Mouse (Mus musculus): ENCODE measurements at regions not wholly inside any gene's neighbourhood (a gene's known extent, or its start where the extent isn't known, plus 50 kb on each side); places are given as distances from the start of the nearest gene placed in this dataset.

GRCm38 (mm10) chr6:15548833-15549232 lies 171.6 kb upstream of the Mdfic start:
- no peak overlapping the region for H3ac ChIP-seq (ENCODE audit: control insufficient read depth, insufficient read length)
- H3K79me2 ChIP-seq (ENCODE audit: control insufficient read depth, insufficient read depth) = no peaks in the 10 kb centered on the region
- no peak overlapping the region for H3K4me2 ChIP-seq (ENCODE audit: low read depth)
- no peaks in the 10 kb centered on the region for H3K36me3 ChIP-seq (ENCODE audit: control insufficient read depth, insufficient read depth)
- no peaks in the 10 kb centered on the region for H3K27me3 ChIP-seq (ENCODE audit: control insufficient read depth, insufficient read depth, insufficient read length)
- no peak for TF ChIP-seq MAX (IDR thresholded peaks at IDR 0.05; ENCODE audit: low read depth)
- no peak for TF ChIP-seq MYOG (IDR thresholded peaks at IDR 0.05; ENCODE audit: control insufficient read depth in 1 of 3, insufficient read depth in 1 of 3, insufficient read length in 2 of 3, low read depth in 2 of 3)
- TF ChIP-seq POLR2AphosphoS2 (IDR thresholded peaks at IDR 0.05; ENCODE audit: insufficient read length, low read depth) = no peak
- TF ChIP-seq USF1 (IDR thresholded peaks at IDR 0.05; ENCODE audit: low read depth) = no peak
- TF ChIP-seq E2F4 (IDR thresholded peaks at IDR 0.05; ENCODE audit: insufficient read depth) = no peak
- TF ChIP-seq TCF12 (IDR thresholded peaks at IDR 0.05; ENCODE audit: insufficient read depth, poor library complexity, severe bottlenecking) = no peak
- no peak for TF ChIP-seq REST (IDR thresholded peaks at IDR 0.05; ENCODE audit: insufficient read depth, insufficient read length)
- no peak for TF ChIP-seq SRF (IDR thresholded peaks at IDR 0.05; ENCODE audit: control insufficient read depth, insufficient read length, low read depth)
- no peak for TF ChIP-seq POLR2A (IDR thresholded peaks at IDR 0.05; ENCODE audit: insufficient read length, low read depth)
- no peak overlapping the region for H3K4me3 ChIP-seq

- Histone ChIP-seq H3K27me3 (ENCODE audit: control insufficient read depth, insufficient read depth, insufficient read length) (no peaks in the 10 kb centered on the region), H3K4me2 (ENCODE audit: low read depth) (no peak overlapping the region), H3K79me2 (ENCODE audit: control insufficient read depth, insufficient read depth) (no peaks in the 10 kb centered on the region), H3K36me3 (ENCODE audit: control insufficient read depth, insufficient read depth) (no peaks in the 10 kb centered on the region), H3K4me3 (no peak overlapping the region), H3ac (ENCODE audit: control insufficient read depth, insufficient read length) (no peak overlapping the region)
- TF ChIP-seq MYOG (IDR thresholded peaks at IDR 0.05; ENCODE audit: control insufficient read depth in 1 of 3, insufficient read depth in 1 of 3, insufficient read length in 2 of 3, low read depth in 2 of 3) (no peak), TCF12 (IDR thresholded peaks at IDR 0.05; ENCODE audit: insufficient read depth, poor library complexity, severe bottlenecking) (no peak), POLR2A (IDR thresholded peaks at IDR 0.05; ENCODE audit: insufficient read length, low read depth) (no peak), MAX (IDR thresholded peaks at IDR 0.05; ENCODE audit: low read depth) (no peak), E2F4 (IDR thresholded peaks at IDR 0.05; ENCODE audit: insufficient read depth) (no peak), MYOD1 (IDR thresholded peaks at IDR 0.05; ENCODE audit: control insufficient read depth in 1 of 3, insufficient read length in 2 of 3, low read depth in 2 of 3) (no peak), REST (IDR thresholded peaks at IDR 0.05; ENCODE audit: insufficient read depth, insufficient read length) (no peak), SRF (IDR thresholded peaks at IDR 0.05; ENCODE audit: control insufficient read depth, insufficient read length, low read depth) (no peak), USF1 (IDR thresholded peaks at IDR 0.05; ENCODE audit: low read depth) (no peak), CEBPB (IDR thresholded peaks at IDR 0.05; ENCODE audit: insufficient read depth, poor library complexity, severe bottlenecking) (no peak), POLR2AphosphoS2 (IDR thresholded peaks at IDR 0.05; ENCODE audit: insufficient read length, low read depth) (no peak), TCF3 (IDR thresholded peaks at IDR 0.05; ENCODE audit: insufficient read length, low read depth) (no peak)
Measured at GRCm38 (mm10) chr6:15592780-15593179, 127.7 kb upstream of the Mdfic start.

- H3K4me2 ChIP-seq (ENCODE audit: low read depth) = no peak overlapping the region
- no peak overlapping the region for H3ac ChIP-seq (ENCODE audit: control insufficient read depth, insufficient read length)
- H3K36me3 ChIP-seq (ENCODE audit: control insufficient read depth, insufficient read depth) = no peaks in the 10 kb centered on the region
- TF ChIP-seq TCF12 (IDR thresholded peaks at IDR 0.05; ENCODE audit: insufficient read depth, poor library complexity, severe bottlenecking) (no peak), MYOD1 (IDR thresholded peaks at IDR 0.05; ENCODE audit: control insufficient read depth in 1 of 3, insufficient read length in 2 of 3, low read depth in 2 of 3) (no peak), USF1 (IDR thresholded peaks at IDR 0.05; ENCODE audit: low read depth) (no peak), TCF3 (IDR thresholded peaks at IDR 0.05; ENCODE audit: insufficient read length, low read depth) (no peak), POLR2A (IDR thresholded peaks at IDR 0.05; ENCODE audit: insufficient read length, low read depth) (no peak), POLR2AphosphoS2 (IDR thresholded peaks at IDR 0.05; ENCODE audit: insufficient read length, low read depth) (no peak), MAX (IDR thresholded peaks at IDR 0.05; ENCODE audit: low read depth) (no peak), MYOG (IDR thresholded peaks at IDR 0.05; ENCODE audit: control insufficient read depth in 1 of 3, insufficient read depth in 1 of 3, insufficient read length in 2 of 3, low read depth in 2 of 3) (no peak), E2F4 (IDR thresholded peaks at IDR 0.05; ENCODE audit: insufficient read depth) (no peak), CEBPB (IDR thresholded peaks at IDR 0.05; ENCODE audit: insufficient read depth, poor library complexity, severe bottlenecking) (no peak), SRF (IDR thresholded peaks at IDR 0.05; ENCODE audit: control insufficient read depth, insufficient read length, low read depth) (no peak), REST (IDR thresholded peaks at IDR 0.05; ENCODE audit: insufficient read depth, insufficient read length) (no peak)
- H3K4me3 ChIP-seq = no peak overlapping the region
- H3K27me3 ChIP-seq (ENCODE audit: control insufficient read depth, insufficient read depth, insufficient read length) = no peaks in the 10 kb centered on the region
- no peaks in the 10 kb centered on the region for H3K79me2 ChIP-seq (ENCODE audit: control insufficient read depth, insufficient read depth)
Measured at GRCm38 (mm10) chr6:15597226-15597983, 123.1 kb upstream of the Mdfic start.

GRCm38 (mm10) chr6:15610208-15610607 lies 110.3 kb upstream of the Mdfic start:
- Histone ChIP-seq H3K36me3 (ENCODE audit: control insufficient read depth, insufficient read depth) (no peaks in the 10 kb centered on the region), H3ac (ENCODE audit: control insufficient read depth, insufficient read length) (no peak overlapping the region), H3K4me2 (ENCODE audit: low read depth) (no peak overlapping the region), H3K79me2 (ENCODE audit: control insufficient read depth, insufficient read depth) (no peaks in the 10 kb centered on the region), H3K4me3 (no peak overlapping the region), H3K27me3 (ENCODE audit: control insufficient read depth, insufficient read depth, insufficient read length) (no peaks in the 10 kb centered on the region)
- TF ChIP-seq POLR2A (IDR thresholded peaks at IDR 0.05; ENCODE audit: insufficient read length, low read depth) (no peak), REST (IDR thresholded peaks at IDR 0.05; ENCODE audit: insufficient read depth, insufficient read length) (no peak), MYOG (IDR thresholded peaks at IDR 0.05; ENCODE audit: control insufficient read depth in 1 of 3, insufficient read depth in 1 of 3, insufficient read length in 2 of 3, low read depth in 2 of 3) (no peak), SRF (IDR thresholded peaks at IDR 0.05; ENCODE audit: control insufficient read depth, insufficient read length, low read depth) (no peak), USF1 (IDR thresholded peaks at IDR 0.05; ENCODE audit: low read depth) (no peak), E2F4 (IDR thresholded peaks at IDR 0.05; ENCODE audit: insufficient read depth) (no peak), TCF12 (IDR thresholded peaks at IDR 0.05; ENCODE audit: insufficient read depth, poor library complexity, severe bottlenecking) (no peak), CEBPB (IDR thresholded peaks at IDR 0.05; ENCODE audit: insufficient read depth, poor library complexity, severe bottlenecking) (no peak)
